Mouse (Mus musculus) liver, postnatal 0 days (tissue): ENCODE data around the gene Car8.

ENCODE experiments used
- CTCF ChIP-seq: sonication (generic); IDR thresholded peaks from 2 replicates; pipeline ENCODE4 v1.5.1; 2016; ENCODE audit warnings: antibody characterized with exemption, low read depth
- EP300 ChIP-seq: IDR thresholded peaks from 2 replicates; pipeline ENCODE4 v1.6.1; 2016; ENCODE audit warnings: antibody characterized with exemption, low read depth, mild to moderate bottlenecking

GRCm38 (mm10) chr4:8097683-8098082 is 141.2 kb downstream of the Car8 start:
- no peak for TF ChIP-seq CTCF
- no peak for TF ChIP-seq EP300
